10 mouse cellular contexts compared by ENCODE assay signal in the genomic region with DNA sequence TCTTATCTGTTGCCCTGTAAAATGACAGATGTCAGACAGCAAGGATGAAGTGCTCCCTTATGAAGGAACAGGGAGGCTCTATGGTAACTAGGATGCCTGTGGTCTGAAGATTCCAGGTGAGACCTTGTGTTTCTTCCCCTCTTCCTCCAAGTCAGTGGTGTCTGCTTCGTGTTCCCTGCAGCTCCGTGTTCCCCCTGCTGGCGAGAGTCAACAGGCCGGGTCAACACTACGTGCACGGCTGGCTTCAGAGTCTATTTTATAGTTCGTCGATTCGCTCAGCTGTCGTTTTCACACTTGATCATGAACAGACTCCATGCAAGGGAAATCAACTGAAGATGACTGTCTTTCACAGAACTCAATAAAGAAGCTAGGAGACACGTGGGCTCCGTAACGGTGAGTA.
DNase-seq lines count a peak whose midpoint lies in the region; ATAC-seq lines count a peak whose summit lies in the region.
"Had no signal": no experiment of that assay in that cellular context is flagged by ENCODE, and none has a peak within 500 bp of the region (broad histone marks: within the 10 kb centered on the region; RNA-seq: fewer than 3 reads in every experiment).

No protein-coding gene starts in this region.

- H3K9me3 ChIP-seq in heart, embryonic 12.5 days (replicated peaks), result no peaks in the 10 kb centered on the region
- no peaks in the 10 kb centered on the region for H3K9me3 ChIP-seq in embryonic facial prominence, embryonic 10.5 days
- H3K9me3 ChIP-seq: megakaryocyte, embryonic 14.5 days had no signal

- no peak overlapping the region for H3K9ac ChIP-seq in heart, embryonic 12.5 days

- H3K36me3 ChIP-seq in heart, embryonic 12.5 days, result no peaks in the 10 kb centered on the region
- no peaks in the 10 kb centered on the region for H3K36me3 ChIP-seq in embryonic facial prominence, embryonic 10.5 days (replicated peaks)

- WGBS in heart, embryonic 12.5 days, result 50% methylated on average over 13 of the region's 13 CpGs
- WGBS in embryonic facial prominence, embryonic 10.5 days, result 58% methylated on average over 13 of the region's 13 CpGs

- peaks cover 47% of the 10 kb centered on the region for H3K4me1 ChIP-seq in heart, embryonic 12.5 days (replicated peaks)
- peaks cover 14% of the 10 kb centered on the region for H3K4me1 ChIP-seq in embryonic facial prominence, embryonic 10.5 days
- H3K4me1 ChIP-seq: megakaryocyte, embryonic 14.5 days had no signal

- no peak overlapping the region for H3K4me2 ChIP-seq in heart, embryonic 12.5 days

- peak; percentile 62 for DNase-seq in heart, postnatal 4 days
- peak; percentile 26 for DNase-seq in ovary, postnatal 36 days (ENCODE audit: low spot score)
- DNase-seq in ovary, postnatal 14 days (ENCODE audit: low spot score), result no peak
- DNase-seq in embryonic facial prominence, embryonic 10.5 days (ENCODE audit: low spot score), result peak; percentile 48
- DNase-seq in naive thymus-derived CD4-positive, alpha-beta T cell, adult 2 months (ENCODE audit: low read depth), result peak; percentile 36
- DNase-seq in right cerebral cortex, adult 2 months (ENCODE audit: low spot score in 2 of 2), result no peak
- DNase-seq in left cerebral cortex, adult 11 months (ENCODE audit: low spot score), result no peak
- DNase-seq: right cerebral cortex, postnatal 14 days had no signal

- no peak overlapping the region for H3K4me3 ChIP-seq in heart, embryonic 12.5 days
- H3K4me3 ChIP-seq in embryonic facial prominence, embryonic 10.5 days, result no peak overlapping the region
- H3K4me3 ChIP-seq: megakaryocyte, embryonic 14.5 days had no signal

- no peak for ATAC-seq in heart, embryonic 12.5 days (ENCODE audit: insufficient number of reproducible peaks, low FRiP score)

- H3K27ac ChIP-seq in heart, embryonic 12.5 days (ENCODE audit: poor library complexity, severe bottlenecking), result no peak overlapping the region
- H3K27ac ChIP-seq in embryonic facial prominence, embryonic 10.5 days (replicated peaks), result no peak overlapping the region

- no peaks in the 10 kb centered on the region for H3K27me3 ChIP-seq in heart, embryonic 12.5 days (replicated peaks)
- no peaks in the 10 kb centered on the region for H3K27me3 ChIP-seq in embryonic facial prominence, embryonic 10.5 days (replicated peaks; ENCODE audit: low read depth, poor library complexity, severe bottlenecking)

Comparison
In these comparisons a context has a peak if more than half of its experiments do, and no peak if none do; other contexts are left out.
1. DNase-seq: peak in heart, postnatal 4 days (single experiment), ovary, postnatal 36 days (single experiment), embryonic facial prominence, embryonic 10.5 days (single experiment) and naive thymus-derived CD4-positive, alpha-beta T cell, adult 2 months (single experiment); none in ovary, postnatal 14 days (single experiment), right cerebral cortex, adult 2 months (0 of 2) and left cerebral cortex, adult 11 months (single experiment).